Mouse (Mus musculus) ES-E14 (cell line): ENCODE measurements around the gene Hpd.

ENCODE experiments used
- CHD2 ChIP-seq: IDR thresholded peaks from 2 replicates; pipeline ENCODE4 v1.6.1; 2014; ENCODE audit warnings: mild to moderate bottlenecking, low read depth, low read length, inconsistent platforms
- HCFC1 ChIP-seq: IDR thresholded peaks from 2 replicates; pipeline ENCODE4 v1.6.1; 2012; ENCODE audit warnings: low read length, inconsistent platforms, borderline replicate concordance; ENCODE audit not compliant: insufficient read depth
- MAFK ChIP-seq: IDR thresholded peaks from 2 replicates; pipeline ENCODE4 v1.6.1; 2014; ENCODE audit warnings: mild to moderate bottlenecking, low read depth, low read length, inconsistent platforms; ENCODE audit not compliant: insufficient read depth
- ZC3H11A ChIP-seq: IDR thresholded peaks from 2 replicates; pipeline ENCODE4 v1.6.1; 2012; ENCODE audit warnings: low read depth, mild to moderate bottlenecking, inconsistent platforms, low read length, borderline replicate concordance

DNA sequence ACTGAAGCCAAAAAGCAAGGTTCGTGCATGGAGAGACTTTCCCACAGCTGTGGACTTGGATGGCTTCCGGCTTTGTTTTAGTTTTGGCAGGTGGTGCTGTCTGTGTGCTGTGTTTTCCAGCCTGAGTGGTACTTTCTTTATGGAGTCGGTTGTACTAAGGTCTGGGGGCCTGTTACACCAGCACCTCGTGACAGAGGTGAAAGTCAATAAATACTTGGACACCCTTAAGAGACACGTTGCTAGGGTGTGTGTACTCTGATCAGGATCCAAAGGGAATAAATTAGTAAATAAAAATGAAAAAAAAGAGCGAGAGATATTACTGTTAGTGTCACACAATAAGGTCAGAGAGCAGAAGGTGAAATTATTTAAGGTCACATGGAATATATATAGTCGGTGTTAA lies 44.3 kb upstream of the Hpd start:
- TF ChIP-seq ZC3H11A = no peak
- no peak for TF ChIP-seq MAFK
- TF ChIP-seq CHD2 = no peak
- no peak for TF ChIP-seq HCFC1
